Mouse (Mus musculus) C3H10T1/2 (cell line): ENCODE data around the gene Zfp940. TPM values are rescaled to one million over a fixed set of nuclear protein-coding genes. Genes with fewer than 3 reads are reported as not detected.

Experiments
- polyA plus RNA-seq, 2 experiments: library from polyadenylated mRNA; unstranded; fragments of >200 nt; fragmentation: generic; extraction: Trizol; gene quantifications; one replicate each; pipeline ENCODE4 v1.2.1; 2012; ENCODE audit warnings: missing spikeins in 2 of 2

The Zfp940 gene
- 1 to 10 TPM in 1 of 2 experiments, under 1 TPM in 1; 0.09 to 1.4 TPM for polyA plus RNA-seq

DNA sequence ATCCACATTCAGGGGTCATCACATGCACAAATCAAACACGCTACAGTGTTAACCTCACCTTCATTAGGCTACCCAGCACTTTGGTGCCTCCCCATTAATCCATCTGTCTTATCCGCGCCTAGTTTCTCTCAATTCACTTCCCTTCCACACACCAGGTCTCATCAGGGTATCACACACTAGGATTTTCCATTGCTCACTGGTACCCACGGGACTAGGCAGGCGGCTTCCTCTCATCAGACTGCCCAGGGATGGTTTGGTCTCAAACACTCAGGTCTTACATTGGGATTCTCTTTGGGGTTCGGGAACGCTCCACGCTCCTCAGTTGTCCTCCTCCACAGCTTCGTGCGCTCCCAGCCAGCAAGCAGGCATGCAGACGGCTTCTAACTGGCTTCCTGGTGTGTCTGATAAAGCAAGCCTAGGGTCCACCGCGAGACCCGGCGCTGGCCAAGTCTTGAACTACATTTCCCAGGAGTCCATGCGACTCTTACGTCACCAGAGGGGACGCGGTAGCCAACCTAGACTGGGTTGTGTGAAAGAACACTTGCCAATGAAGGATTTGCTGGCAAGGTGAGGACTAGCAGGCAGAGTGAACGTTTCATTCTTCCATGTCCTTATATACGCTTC lies at the start of gene Zfp940:
Gene Zfp940, minus strand, starts transcription at position 451 of the 624 bp plus-strand sequence.

DNA sequence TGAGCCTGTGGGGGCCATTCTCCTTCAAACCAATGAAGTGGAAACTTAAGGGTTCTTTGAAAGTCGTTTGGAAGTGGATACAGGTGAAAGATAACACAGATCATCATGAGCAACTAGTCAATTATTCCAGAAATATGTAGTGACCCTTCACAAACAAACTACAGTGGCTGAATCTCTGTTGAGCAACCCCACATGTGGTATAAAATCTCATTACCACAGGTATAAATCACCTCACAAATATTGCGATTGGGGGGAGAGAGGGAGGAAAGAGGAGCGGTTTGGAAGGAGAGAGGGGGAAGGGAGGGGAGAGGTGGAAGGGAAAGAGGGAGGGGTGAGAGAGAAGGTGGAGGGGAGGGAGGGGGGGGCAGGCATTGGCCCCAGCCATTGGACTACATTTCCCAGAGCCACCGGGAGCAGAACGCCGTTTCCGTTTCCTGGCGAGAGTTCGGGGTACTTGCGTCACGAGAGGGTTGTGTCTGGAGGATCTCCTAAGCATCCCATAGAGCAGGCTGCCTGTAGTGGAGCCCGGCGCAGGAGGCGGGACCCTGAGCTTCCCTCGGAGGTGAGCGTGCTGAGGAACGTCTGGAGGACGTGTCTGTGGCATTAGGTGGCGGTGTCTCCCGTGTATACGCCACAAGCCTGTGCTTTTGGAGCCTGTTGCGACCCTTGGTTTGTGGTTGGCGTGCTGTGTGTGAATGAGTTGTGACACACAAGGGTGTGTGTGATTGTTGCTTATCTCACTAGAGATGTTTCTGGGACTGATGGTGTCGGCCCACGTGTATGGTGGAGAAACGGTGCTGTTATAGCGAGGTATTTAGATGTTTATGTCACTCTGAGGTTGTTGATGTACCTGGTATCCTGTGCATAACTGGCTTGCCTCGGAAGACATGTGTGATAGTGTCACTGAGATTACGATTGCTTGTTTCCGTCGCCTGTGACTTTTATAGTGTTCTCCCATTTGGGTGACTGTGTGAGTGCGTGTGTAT lies 6.4 kb upstream of the Zfp940 start, which contains the start of gene Zfp420:
Gene Zfp420, plus strand, starts transcription at position 448 of the 986 bp plus-strand sequence.

DNA sequence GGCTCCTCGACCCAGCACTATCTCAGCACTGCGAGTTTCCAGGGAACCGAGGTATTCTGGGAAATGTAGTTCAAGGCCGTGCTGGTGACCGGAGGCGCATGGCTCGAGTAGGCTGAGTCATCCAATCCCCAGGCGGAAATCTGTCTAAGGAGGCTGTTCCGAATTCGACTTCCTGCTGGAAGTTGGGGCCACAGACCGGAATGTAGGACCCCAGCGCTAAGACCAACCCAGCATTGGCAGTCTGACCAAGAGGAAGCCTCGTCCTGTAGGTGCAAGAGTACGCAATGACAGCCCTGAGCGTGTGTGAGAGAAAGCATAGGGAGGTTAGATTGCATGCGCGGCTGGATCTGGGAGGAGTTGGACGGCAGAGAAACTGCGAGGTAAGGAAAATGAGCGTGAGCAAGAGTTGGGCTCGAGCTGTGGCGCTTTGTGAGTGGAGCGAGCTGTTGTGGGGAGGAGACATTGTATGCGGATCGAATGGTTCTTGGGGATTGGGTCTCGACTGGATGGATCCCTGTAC lies 37.5 kb downstream of the Zfp940 start, which contains the start of gene Zfp790:
Gene Zfp790, plus strand, starts transcription at position 205 of the 520 bp plus-strand sequence.

DNA sequence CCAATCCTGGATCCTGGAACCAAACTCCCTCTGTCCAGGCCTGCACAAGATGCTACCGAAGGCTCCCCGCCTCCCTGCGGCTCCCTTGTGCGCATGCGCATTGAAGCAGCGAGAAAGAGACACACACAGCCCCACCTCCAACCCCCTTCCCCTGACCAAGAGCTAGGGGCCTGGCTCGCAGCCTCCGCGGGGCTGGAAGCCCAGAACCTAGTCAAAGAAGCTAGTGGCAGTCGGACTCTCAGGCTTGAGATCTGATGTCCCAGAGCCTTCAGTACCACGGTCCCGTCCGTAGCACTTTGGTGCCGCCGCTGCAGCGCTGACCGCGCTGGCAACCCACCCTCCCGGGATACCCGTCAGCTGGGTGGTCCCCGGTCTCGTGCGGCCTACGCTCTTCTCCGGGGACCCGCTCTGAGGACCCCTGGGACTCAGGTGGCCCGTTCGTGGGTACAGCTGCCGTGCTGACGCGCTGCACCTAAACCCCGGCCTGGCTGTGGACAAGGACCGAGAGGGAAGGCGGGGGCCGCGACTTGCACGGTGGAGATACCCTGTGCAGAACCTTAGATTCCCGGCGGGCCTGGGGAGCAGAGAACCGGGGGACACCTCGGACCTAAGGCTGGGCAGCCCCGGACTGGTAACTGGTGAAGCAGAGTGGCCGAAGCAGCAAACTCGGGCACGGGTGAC lies 69.5 kb downstream of the Zfp940 start, which contains the start of gene Zfp30:
Gene Zfp30, plus strand, starts transcription at position 128 of the 681 bp plus-strand sequence.

Other genes with a start within 250 kb of the Zfp940 start
- gene Catsperg2, start 126.6 kb downstream of the Zfp940 start, polyA plus RNA-seq, result not detected
- 1 to 10 TPM in 1 of 2 experiments, under 1 TPM in 1; 0.34 to 2.9 TPM for gene Zfp84, start 85.1 kb downstream of the Zfp940 start, polyA plus RNA-seq
- 1 to 10 TPM; 1.7 to 5.5 TPM for gene Zfp30, start 69.7 kb downstream of the Zfp940 start, polyA plus RNA-seq
- gene Zfp790, start 37.6 kb downstream of the Zfp940 start, polyA plus RNA-seq, result 1 to 10 TPM in 1 of 2 experiments, under 1 TPM in 1; 0.14 to 3.0 TPM
- gene Zfp420, start 6.3 kb upstream of the Zfp940 start, polyA plus RNA-seq, result under 1 TPM; 0.25 to 0.98 TPM
- gene Zfp27, start 52.9 kb upstream of the Zfp940 start, polyA plus RNA-seq, result 1 to 10 TPM in 1 of 2 experiments, under 1 TPM in 1; 0.23 to 5.7 TPM
- 1 to 10 TPM in 1 of 2 experiments, under 1 TPM in 1; 0.11 to 3.4 TPM for gene Zfp383, start 54.6 kb upstream of the Zfp940 start, polyA plus RNA-seq
- 1 to 10 TPM in 1 of 2 experiments, under 1 TPM in 1; 0.29 to 2.7 TPM for gene Zfp74, start 100.4 kb upstream of the Zfp940 start, polyA plus RNA-seq
- gene Zfp568, start 130.3 kb upstream of the Zfp940 start, polyA plus RNA-seq, result 1 to 10 TPM in 1 of 2 experiments, under 1 TPM in 1; 0.22 to 2.1 TPM
- gene Zfp14, start 197.7 kb upstream of the Zfp940 start, polyA plus RNA-seq, result 1 to 10 TPM in 1 of 2 experiments, under 1 TPM in 1; 0.07 to 2.3 TPM
- 1 to 10 TPM in 1 of 2 experiments, under 1 TPM in 1; 0.41 to 2.9 TPM for gene Zfp82, start 219.2 kb upstream of the Zfp940 start, polyA plus RNA-seq
- under 1 TPM; 0.02 to 0.77 TPM for gene Gm26920, start 236.7 kb upstream of the Zfp940 start, polyA plus RNA-seq
- gene Zfp566, start 236.9 kb upstream of the Zfp940 start, polyA plus RNA-seq, result 1 to 10 TPM in 1 of 2 experiments, under 1 TPM in 1; 0.22 to 4.5 TPM
- 10 to 100 TPM in 1 of 2 experiments, under 1 TPM in 1; 0.92 to 11.2 TPM for gene Zfp260, start 241.1 kb upstream of the Zfp940 start, polyA plus RNA-seq